Mouse (Mus musculus): ENCODE data around the gene Tmem185a. TPM values are rescaled to one million over a fixed set of nuclear protein-coding genes. Genes with fewer than 3 reads are reported as not detected.
"Not testable (repeated sequence)": the region's sequence is repeated elsewhere in the genome, so short reads cannot be mapped to it uniquely, and the experiment has no call there.

The Tmem185a gene
- 0.19 and 0.25 TPM in 2 replicates for polyA plus RNA-seq (2012)

DNA sequence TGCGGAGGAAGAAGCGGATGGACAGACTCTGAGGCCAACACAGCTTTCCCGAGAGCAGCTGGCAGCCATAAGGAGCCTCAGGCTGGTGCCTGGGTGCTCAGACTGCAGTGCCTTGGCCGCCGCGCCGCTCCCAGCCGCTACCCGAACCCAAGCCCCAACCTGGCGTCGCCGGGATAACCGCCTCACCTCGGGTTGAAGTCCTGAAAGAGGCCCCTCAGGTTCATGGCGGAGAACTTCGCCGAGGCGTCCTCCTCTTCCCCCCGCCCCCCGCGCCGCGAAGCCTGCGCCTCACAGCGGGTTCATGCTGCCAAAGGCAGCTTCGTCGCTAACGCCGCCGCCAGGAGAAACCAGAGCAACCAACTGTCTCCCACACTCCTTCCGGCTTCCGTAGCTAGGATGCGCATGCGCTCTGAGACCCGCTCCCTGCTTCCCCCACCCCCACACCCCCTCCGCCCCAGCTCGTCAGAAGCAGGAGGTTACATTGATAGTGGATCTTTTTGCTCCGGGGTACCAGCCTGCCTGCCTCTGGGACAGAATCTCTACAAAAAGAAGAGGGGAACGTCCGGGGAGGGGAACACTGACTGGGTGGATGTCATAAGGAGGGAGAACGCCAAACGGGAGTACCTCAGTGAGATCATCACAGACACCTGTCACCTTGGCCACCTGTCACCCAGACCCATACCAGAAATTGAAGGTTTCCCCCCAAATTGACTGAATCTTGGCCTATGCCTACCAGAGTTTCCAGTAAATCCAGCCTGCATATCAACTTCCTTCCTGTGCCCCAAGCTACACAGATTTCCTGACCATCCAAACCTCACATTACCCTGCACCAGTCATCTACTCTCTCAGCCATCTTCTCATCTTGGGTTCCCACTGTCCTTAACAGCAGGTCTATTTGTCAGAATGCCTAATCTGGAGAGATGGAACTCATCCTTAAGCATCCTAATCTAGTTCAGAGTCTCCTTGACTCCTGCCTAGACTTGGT lies at the start of gene Tmem185a:
TSS of gene Tmem185a (minus strand) at position 389 of the 985 bp plus-strand sequence.
- peaks cover 10% of the 10 kb centered on the region for H3K27me3 ChIP-seq (ENCODE audit: control insufficient read depth)
- peak within 1 kb of the TSS; percentile 71 for H3K4me3 ChIP-seq (replicated peaks)
- H3K36me3 ChIP-seq (ENCODE audit: control insufficient read depth): no peaks in the 10 kb centered on the region
- TF ChIP-seq TAL1 (IDR thresholded peaks at IDR 0.05; ENCODE audit: low read length) (no peak), GATA1 (IDR thresholded peaks at IDR 0.05; ENCODE audit: low read length) (no peak)
- peaks cover 12% of the 10 kb centered on the region for H3K4me1 ChIP-seq (ENCODE audit: control insufficient read depth)
- H3K9me3 ChIP-seq (ENCODE audit: control insufficient read depth, low read length): no peaks in the 10 kb centered on the region

DNA sequence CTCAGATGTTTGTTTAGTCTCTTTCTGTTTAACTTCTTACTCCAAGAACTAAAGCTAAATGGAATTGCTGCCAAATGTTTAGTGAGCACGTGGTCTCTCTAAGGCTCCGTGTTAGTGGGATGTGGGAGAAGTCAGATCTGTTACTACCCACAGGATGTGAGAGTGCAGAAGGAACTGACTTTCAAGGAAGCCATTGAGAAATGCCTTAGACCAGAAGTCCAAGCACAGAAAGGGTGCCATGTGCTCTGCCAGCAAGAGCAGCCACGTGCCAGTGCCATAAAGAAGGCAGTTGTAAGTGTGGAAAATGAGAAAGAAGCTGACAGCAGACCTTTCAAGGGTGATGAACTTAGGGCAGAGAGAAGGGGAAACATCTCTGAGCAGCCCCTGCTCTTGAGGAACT lies 37.4 kb upstream of the Tmem185a start:
- H3K4me3 ChIP-seq (replicated peaks); H3K27me3 ChIP-seq (ENCODE audit: control insufficient read depth); H3K4me1 ChIP-seq (ENCODE audit: control insufficient read depth); H3K36me3 ChIP-seq (ENCODE audit: control insufficient read depth); H3K9me3 ChIP-seq (ENCODE audit: control insufficient read depth, low read length): not testable (repeated sequence)

DNA sequence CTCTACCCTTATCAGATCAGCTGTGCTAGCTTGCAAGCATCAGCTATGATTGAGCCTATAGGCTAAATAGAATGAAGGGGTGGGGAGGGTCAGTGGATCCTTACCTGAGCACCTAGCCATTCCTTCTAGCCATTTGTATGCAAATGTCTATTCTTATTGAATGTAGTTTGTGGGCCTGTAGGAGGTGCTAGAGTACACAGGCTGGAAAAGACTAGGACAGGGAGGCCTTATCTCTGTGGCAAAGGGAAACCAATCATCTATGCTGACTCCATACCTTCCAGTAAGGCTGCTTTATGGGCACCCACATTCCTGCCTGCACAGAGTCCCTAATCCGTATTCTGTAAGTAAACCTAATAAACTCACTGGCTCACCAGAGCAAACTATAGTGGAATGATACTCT lies 10.3 kb upstream of the Tmem185a start:
- not testable (repeated sequence) for H3K27me3 ChIP-seq (ENCODE audit: control insufficient read depth); H3K4me1 ChIP-seq (ENCODE audit: control insufficient read depth); H3K4me3 ChIP-seq (replicated peaks); H3K36me3 ChIP-seq (ENCODE audit: control insufficient read depth); H3K9me3 ChIP-seq (ENCODE audit: control insufficient read depth, low read length)

DNA sequence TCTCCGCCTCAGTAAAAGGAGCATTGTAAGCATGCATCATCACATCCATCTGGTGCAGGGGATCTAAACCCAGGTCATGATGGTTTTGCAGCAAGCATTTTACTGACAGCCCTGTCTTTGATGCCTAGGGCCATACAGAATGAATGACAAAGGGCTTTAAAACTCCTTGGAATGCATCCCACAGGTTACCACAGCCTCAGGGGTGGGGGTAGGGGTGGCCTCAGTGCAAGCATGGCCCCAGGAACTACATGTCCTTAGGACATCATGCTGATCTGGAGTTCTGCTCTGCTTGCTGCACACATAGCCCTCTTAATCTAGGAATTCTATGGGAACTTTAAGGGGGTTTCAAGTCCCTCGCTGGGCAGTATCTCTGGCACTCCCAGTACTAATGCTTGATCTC lies 5.2 kb upstream of the Tmem185a start:
- Histone ChIP-seq H3K9me3 (ENCODE audit: control insufficient read depth, low read length) (no peaks in the 10 kb centered on the region), H3K27me3 (ENCODE audit: control insufficient read depth) (peaks cover 11% of the 10 kb centered on the region), H3K36me3 (ENCODE audit: control insufficient read depth) (no peaks in the 10 kb centered on the region), H3K4me1 (ENCODE audit: control insufficient read depth) (peaks cover 3% of the 10 kb centered on the region), H3K4me3 (replicated peaks) (no peak overlapping the region)
- TF ChIP-seq GATA1 (IDR thresholded peaks at IDR 0.05; ENCODE audit: low read length): no peak
- TF ChIP-seq TAL1 (IDR thresholded peaks at IDR 0.05; ENCODE audit: low read length): no peak

- H3K9me3 ChIP-seq (ENCODE audit: control insufficient read depth, low read length): no peaks in the 10 kb centered on the region
- no peak for TF ChIP-seq TAL1 (IDR thresholded peaks at IDR 0.05; ENCODE audit: low read length)
- no peak for TF ChIP-seq GATA1 (IDR thresholded peaks at IDR 0.05; ENCODE audit: low read length)
- H3K4me1 ChIP-seq (ENCODE audit: control insufficient read depth): peaks cover 12% of the 10 kb centered on the region
- no peaks in the 10 kb centered on the region for H3K36me3 ChIP-seq (ENCODE audit: control insufficient read depth)
- H3K4me3 ChIP-seq (replicated peaks): no peak overlapping the region
- peaks cover 11% of the 10 kb centered on the region for H3K27me3 ChIP-seq (ENCODE audit: control insufficient read depth)
Measured at GRCm38 (mm10) chrX:70478701-70479100, 1.7 kb upstream of the Tmem185a start.

DNA sequence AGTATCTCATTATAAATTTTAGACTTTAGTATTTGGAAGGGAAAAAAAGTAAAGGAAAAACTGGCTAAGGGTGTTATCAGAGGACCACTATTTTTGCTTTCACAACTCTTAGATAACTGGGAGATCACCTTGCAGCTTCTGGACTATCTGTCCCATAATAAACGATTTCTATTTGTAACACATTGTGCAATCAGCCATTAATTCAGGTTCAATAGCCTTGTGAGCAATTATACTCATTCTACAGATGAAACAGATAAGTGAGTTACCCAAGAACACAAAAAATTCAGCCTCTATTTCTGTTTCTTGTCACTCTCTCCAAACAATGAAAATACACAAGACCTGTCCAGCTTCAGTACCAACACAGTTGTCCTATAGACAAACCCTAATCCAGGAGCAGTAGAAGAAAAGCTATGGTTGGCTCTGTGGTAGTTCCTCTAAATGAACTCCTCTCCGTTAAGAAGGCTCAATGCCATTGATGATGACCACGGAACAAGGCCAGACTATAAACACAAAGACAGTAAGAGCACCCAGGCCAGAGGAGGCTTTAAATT lies 1.7 kb downstream of the Tmem185a start:
- Histone ChIP-seq H3K36me3 (ENCODE audit: control insufficient read depth) (no peaks in the 10 kb centered on the region), H3K27me3 (ENCODE audit: control insufficient read depth) (peaks cover 8% of the 10 kb centered on the region), H3K9me3 (ENCODE audit: control insufficient read depth, low read length) (no peaks in the 10 kb centered on the region), H3K4me1 (ENCODE audit: control insufficient read depth) (peaks cover 12% of the 10 kb centered on the region), H3K4me3 (replicated peaks) (no peak overlapping the region)
- TF ChIP-seq TAL1 (IDR thresholded peaks at IDR 0.05; ENCODE audit: low read length): no peak
- no peak for TF ChIP-seq GATA1 (IDR thresholded peaks at IDR 0.05; ENCODE audit: low read length)

DNA sequence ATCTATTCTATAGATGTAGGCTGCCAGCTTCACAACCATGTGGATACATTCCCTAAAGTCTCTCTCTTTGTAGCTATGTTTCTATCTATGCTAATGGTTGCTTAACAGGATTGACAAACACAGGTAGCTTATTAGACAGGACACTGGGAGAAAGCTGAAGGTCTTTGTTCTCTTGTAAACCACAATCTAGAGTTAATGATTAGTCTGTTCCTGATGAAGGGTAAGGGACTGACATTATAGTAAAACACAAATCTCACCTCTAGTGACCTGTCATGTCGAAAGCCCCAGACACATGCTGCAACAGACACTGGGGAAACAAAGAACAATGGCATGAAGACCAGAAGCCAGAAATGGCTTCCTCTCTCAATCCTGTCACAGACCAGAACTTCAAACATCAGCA lies 10.1 kb downstream of the Tmem185a start:
- no peak for TF ChIP-seq GATA1 (IDR thresholded peaks at IDR 0.05; ENCODE audit: low read length)
- TF ChIP-seq TAL1 (IDR thresholded peaks at IDR 0.05; ENCODE audit: low read length): no peak
- Histone ChIP-seq H3K27me3 (ENCODE audit: control insufficient read depth) (no peaks in the 10 kb centered on the region), H3K36me3 (ENCODE audit: control insufficient read depth) (peaks cover 4% of the 10 kb centered on the region; the same call in 1 of the 2 replicates), H3K4me1 (ENCODE audit: control insufficient read depth) (no peaks in the 10 kb centered on the region), H3K9me3 (ENCODE audit: control insufficient read depth, low read length) (no peaks in the 10 kb centered on the region), H3K4me3 (replicated peaks) (no peak overlapping the region)

DNA sequence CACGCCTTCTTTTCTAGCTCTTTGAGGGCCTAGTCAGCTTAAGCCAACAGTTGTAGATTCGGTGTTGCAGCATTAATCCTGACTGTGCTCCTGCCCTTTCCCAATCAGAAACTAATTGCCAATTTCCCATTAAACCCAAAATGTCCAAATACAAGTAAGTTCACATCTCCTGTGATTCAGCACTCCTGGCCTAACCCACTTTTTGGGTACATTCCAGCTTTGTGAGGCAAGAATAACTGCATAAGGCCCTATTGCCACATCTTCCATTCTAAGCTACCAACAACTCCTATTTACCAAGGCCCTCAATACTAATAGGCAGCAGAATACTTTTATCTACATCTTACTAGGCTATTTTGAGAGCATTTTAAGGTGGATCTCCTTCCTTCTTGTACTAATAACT lies 11.5 kb downstream of the Tmem185a start:
- Histone ChIP-seq H3K9me3 (ENCODE audit: control insufficient read depth, low read length) (no peaks in the 10 kb centered on the region), H3K36me3 (ENCODE audit: control insufficient read depth) (peaks cover 11% of the 10 kb centered on the region), H3K4me1 (ENCODE audit: control insufficient read depth) (no peaks in the 10 kb centered on the region), H3K27me3 (ENCODE audit: control insufficient read depth) (no peaks in the 10 kb centered on the region; the same call in 1 of the 2 replicates), H3K4me3 (replicated peaks) (no peak overlapping the region)
- TF ChIP-seq TAL1 (IDR thresholded peaks at IDR 0.05; ENCODE audit: low read length) (no peak), GATA1 (IDR thresholded peaks at IDR 0.05; ENCODE audit: low read length) (no peak)

GRCm38 (mm10) chrX:70463621-70464020 lies 13.4 kb downstream of the Tmem185a start:
- TF ChIP-seq TAL1 (IDR thresholded peaks at IDR 0.05; ENCODE audit: low read length) (no peak), GATA1 (IDR thresholded peaks at IDR 0.05; ENCODE audit: low read length) (no peak)
- H3K36me3 ChIP-seq (ENCODE audit: control insufficient read depth): peaks cover 11% of the 10 kb centered on the region
- H3K4me3 ChIP-seq (replicated peaks): no peak overlapping the region
- no peaks in the 10 kb centered on the region for H3K9me3 ChIP-seq (ENCODE audit: control insufficient read depth, low read length)
- H3K27me3 ChIP-seq (ENCODE audit: control insufficient read depth): no peaks in the 10 kb centered on the region; the same call in 1 of the 2 replicates
- no peaks in the 10 kb centered on the region for H3K4me1 ChIP-seq (ENCODE audit: control insufficient read depth)

DNA sequence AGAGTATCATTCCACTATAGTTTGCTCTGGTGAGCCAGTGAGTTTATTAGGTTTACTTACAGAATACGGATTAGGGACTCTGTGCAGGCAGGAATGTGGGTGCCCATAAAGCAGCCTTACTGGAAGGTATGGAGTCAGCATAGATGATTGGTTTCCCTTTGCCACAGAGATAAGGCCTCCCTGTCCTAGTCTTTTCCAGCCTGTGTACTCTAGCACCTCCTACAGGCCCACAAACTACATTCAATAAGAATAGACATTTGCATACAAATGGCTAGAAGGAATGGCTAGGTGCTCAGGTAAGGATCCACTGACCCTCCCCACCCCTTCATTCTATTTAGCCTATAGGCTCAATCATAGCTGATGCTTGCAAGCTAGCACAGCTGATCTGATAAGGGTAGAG lies 24.6 kb downstream of the Tmem185a start:
- H3K36me3 ChIP-seq (ENCODE audit: control insufficient read depth); H3K27me3 ChIP-seq (ENCODE audit: control insufficient read depth); H3K4me3 ChIP-seq (replicated peaks); H3K9me3 ChIP-seq (ENCODE audit: control insufficient read depth, low read length); H3K4me1 ChIP-seq (ENCODE audit: control insufficient read depth): not testable (repeated sequence)

DNA sequence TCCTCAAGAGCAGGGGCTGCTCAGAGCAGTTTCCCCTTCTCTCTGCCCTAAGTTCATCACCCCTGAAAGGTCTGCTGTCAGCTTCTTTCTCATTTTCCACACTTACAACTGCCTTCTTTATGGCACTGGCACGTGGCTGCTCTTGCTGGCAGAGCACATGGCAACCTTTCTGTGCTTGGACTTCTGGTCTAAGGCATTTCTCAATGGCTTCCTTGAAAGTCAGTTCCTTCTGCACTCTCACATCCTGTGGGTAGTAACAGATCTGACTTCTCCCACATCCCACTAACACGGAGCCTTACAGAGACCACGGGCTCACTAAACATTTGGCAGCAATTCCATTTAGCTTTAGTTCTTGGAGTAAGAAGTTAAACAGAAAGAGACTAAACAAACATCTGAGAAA lies 51.5 kb downstream of the Tmem185a start:
- H3K4me3 ChIP-seq (replicated peaks); H3K36me3 ChIP-seq (ENCODE audit: control insufficient read depth); H3K9me3 ChIP-seq (ENCODE audit: control insufficient read depth, low read length); H3K27me3 ChIP-seq (ENCODE audit: control insufficient read depth); H3K4me1 ChIP-seq (ENCODE audit: control insufficient read depth): not testable (repeated sequence)
